Mouse (Mus musculus): ENCODE data around the gene Pdcd5.

Gene Pdcd5

DNA sequence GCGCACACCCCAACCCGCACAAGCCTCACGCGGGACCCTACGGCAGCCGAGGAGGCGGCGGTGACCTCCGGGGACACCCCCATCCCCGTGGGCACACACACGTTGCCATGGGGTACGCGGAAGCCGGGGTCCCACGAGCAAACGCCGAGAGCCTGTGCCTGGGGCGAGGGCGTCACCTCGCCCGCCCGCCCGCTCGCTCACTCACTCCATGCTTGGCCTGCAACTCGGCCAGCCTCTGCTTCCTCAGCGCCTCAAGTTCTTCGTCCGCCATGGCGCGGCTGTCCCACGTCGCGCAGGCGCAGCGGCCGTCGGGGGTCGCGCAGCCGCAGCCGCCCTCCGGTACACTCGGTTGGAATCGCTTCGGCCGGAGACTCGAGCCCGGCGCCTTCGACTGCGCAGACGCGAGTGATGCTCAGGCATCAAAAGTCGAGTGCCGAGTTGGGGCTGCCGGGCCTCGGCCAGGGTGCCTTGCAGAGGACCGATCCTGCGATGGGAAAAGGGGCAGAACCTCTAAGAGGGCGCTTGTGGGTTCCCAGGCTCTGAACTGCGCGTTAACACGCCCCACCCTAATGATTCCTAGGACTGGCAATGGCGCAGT, at the start of gene Pdcd5:
Gene Pdcd5 (minus strand): TSS at position 421 of the 598 bp plus-strand sequence.
- DNase-seq (ENCODE audit: low read depth): peak; percentile 97

DNA sequence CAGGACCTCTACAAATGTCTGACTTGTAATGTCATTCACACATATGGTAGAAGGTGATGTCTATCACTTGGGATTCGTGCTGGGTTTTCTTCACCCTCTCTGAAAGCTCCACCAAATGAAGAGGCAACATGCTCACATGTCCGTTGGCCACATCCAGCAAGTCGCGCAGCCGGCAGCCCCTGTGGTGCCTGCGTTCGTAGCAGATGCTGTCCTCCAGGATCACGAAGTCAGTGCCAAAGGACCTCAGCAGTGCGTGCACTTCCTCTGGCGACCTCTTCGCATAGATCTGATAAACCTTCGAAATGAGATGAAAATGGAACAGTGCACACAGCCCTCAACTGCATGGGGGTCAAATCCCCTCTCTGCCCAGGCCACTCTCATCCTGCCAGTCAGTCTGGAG, 45.3 kb upstream of the Pdcd5 start:
- DNase-seq (ENCODE audit: low read depth): no peak

DNA sequence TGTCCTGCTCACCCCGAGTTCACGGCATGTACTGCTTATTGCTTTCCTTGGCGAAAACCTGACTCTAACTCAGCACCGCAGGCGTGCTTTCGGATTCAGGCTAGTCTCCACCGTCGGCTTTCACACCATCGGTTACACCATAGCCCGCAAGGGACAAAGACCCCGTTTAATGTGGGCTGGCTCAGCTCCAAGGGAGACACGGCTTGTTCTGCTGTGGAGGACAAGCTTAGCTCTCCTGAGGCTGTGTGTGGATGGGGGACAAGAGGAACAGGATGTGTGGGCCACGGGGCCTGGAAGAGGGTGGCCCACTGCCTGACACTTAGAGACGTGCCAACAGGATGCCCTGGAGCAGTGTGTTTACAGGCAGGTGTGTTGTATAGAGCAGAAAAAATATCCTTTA, 44.8 kb upstream of the Pdcd5 start:
- no peak for DNase-seq (ENCODE audit: low read depth)

DNA sequence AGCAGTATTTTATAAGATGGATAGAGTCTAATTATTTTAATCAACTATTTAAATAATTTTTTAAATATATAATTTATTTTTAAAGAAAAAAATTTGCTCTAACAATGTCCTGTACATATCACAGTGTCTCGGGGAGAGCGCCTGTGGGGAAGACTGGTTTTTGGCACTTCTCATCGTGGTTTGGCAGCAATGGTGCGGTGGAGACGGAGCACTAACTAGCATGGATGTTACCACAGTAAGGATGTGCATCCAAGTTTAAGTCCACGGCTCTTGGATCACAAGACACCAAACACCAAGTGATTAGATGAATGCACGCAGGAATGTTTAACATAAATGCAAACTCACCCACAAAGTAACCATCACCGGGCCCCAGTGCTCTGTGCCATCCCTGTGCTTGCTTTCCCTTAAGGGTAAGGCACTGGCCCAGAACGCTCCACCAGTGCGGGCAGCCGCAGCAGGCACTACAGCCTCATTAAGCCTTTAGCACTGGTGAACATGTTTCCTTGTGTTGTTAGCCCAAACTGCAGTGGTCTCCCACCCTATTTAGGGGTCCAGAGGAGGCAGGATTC, 41.5 kb upstream of the Pdcd5 start:
- DNase-seq (ENCODE audit: low read depth): no peak

DNA sequence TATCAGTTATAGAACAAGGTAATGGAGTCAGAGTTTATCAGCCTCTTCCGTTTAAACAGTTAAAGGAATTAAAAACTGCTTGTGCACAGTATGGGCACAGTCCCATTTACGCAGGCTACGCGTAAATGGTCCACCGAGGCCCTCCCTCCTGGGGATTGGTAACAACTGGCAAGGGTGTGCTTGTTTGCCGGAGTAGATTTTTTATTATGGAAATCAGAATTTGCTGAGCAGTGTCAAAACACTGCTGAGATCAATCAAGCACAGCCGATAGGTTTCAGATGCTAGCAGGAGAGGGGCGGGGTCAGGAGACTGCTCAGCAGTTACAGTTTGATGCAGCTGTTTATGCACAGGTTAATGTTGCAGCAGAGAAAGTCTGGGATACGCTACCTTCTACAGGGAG, 41.0 kb upstream of the Pdcd5 start:
- DNase-seq (ENCODE audit: low read depth): no peak

DNA sequence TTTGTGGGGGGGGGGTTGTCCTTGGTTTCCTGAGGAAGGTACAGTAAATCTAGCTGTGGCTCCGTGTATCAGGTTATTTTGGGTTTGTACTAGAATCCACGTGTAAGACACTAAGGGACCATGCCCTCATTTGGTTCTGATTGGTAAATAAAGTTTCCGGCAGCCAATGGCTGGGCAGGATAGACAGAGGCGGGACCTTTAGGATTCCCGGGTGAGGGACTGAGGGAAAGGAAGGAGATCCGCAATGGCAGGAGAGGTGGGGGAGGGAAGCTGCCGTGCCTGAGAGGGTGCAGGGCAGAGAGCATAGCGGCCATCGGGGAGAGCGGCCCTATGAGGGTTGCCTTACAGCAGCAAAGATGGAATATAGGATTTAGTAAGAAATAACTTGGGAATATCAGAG, 39.9 kb upstream of the Pdcd5 start:
- no peak for DNase-seq (ENCODE audit: low read depth)

DNA sequence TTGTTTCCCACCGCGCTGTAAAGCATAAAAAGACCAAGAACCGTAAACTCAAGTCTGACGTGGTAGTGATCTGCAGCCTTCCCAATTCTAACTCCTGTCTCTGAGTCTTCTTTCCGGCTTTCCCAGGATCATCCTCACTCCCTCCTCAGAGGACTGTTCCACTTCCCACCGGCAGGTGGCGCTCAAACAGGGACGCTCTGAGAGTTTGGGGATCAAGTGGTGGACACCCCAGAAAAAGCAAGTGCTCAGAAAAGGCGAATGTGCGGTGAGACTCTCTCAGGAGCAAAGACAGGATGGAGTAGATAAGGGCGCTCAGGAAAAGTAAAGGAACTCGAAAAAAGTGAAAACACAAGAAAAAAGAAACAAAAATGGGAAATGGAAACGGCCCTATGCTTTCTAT, 39.4 kb upstream of the Pdcd5 start:
- DNase-seq (ENCODE audit: low read depth): peak; percentile 55

DNA sequence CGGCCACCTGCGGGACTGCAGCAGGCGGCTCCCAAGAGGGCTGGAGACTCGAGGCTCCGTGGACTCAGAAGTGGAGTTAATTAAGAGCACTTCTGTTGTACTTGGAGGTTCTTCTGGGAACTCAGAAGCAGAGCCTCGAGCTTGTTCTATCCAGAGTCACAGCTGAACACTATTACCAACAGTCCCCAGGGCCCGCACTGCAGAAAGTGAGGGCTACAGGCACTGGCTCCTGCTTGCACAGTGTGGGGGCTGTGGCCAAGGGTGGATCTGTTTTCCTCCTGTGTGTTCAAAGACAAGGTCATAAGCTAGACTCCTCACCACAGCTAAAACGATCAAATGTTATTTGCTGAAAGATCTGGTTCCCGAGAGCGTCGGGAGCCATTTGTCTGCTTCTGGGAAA, 38.9 kb upstream of the Pdcd5 start:
- no peak for DNase-seq (ENCODE audit: low read depth)

DNA sequence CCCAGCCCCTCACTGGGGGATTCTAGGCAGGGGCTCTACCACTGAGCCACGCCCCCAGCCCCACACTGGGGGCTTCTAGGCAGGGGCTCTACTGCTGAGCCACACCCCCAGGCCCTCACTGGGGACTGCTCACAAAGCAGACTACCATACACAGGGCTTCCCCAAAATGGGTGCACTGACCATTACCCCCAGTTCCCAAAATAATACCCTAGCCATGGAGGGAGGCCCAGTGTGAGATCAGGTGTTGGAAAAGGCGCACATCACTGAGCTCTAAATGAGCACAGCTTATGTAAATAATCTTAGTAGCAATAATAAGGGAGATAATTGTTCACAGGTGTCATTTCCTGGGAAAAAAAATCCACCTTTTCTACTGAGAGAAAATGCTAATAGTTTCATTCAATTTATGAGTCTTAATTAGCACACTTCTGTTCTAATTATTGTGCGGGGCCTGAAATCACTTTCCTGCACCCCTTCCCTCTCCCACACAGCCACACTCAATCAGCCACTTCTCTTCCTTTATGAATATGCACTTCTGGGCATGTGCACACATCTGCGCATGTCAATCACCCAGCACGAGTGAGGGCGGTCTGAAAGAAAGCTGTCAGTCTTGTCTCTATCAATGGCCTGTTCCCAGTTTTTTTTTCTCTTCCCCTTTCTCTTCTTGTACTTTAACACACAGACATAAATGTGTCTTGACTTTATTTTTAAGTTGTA, 36.2 kb upstream of the Pdcd5 start:
- no peak for DNase-seq (ENCODE audit: low read depth)

DNA sequence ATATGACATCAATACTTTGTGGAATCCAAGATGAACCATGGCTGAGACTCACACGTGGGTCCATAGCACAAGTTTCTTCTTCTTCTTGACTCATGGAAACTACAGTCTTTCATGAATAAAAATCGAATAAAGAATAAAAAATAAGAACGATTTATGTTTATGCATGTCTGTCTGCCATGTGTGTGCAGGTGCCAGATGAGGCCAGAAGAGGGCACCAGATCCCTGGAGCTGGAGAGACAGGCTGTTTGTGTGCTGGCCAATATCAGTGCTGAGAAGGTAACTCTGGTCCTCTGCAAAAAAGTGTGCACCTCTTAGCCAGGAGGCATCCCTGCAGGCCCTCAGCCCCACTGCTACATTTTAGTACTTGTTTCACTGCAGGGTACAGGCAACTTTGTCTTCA, 34.2 kb upstream of the Pdcd5 start:
- peak; percentile 21 for DNase-seq (ENCODE audit: low read depth)

DNA sequence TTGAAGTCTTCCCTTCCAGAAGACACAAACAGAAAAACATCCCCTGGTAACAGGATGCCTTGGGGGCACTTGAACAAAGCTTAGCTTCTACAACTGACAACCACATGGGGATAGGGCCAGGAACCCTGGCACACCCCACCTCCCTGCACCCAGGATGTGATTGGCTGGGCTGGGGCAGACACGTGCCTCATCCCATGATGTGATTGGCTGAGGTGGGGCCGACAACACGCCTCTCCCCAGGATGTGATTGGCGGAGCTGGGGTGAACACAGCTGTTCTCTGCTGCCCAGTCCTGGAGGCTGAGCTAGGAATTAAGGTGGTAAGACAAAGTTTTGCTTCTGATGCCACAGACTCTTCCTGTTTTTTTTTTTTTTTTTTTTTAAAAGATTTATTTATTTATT, 31.7 kb upstream of the Pdcd5 start:
- no peak for DNase-seq (ENCODE audit: low read depth)

DNA sequence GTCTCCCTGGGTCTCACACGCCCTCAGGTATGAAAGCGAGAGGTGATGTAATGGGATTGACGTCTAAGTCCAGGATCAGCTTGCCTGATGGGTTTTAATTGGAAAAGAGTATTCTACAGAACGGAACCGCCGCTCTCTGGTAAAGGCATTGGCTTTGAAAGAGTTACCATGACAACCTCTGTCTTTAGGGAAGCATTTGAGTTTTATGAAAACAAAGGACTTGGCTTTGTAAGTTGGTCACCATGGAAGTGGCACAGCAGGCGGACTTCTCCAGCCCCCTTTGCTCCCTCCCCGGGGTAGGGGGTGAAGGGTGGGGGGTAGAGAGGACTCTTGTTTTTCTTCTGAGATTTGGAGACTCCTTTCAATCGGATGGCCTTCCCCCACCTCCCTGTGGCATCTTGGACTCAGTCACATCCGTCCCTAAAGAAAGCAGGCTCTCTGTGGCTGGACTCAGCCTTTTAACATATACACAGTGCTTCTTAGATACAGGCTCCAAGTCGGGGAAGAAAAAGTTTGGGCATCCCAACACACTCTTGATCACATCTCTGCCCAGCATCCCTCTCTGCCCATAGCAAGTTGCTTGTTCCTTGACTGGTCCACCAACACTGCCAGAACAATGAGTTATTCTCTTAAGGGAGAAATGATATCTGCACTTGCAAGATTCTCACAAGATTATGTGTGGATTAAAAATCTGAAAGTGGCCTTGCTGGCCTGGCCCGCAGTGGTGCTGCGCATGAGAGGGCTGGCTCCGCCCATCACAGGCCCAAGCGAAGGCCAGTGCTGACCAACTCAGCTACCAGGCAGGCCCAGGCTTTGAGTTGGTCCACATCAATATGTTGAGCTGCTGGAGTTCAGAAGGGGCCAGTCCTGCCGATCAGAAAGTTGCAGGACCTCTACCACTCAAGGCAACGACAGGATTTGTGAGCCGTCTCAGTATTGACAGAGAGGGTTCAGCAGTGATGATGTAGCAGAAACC, 21.0 kb upstream of the Pdcd5 start:
- no peak for DNase-seq (ENCODE audit: low read depth)

DNA sequence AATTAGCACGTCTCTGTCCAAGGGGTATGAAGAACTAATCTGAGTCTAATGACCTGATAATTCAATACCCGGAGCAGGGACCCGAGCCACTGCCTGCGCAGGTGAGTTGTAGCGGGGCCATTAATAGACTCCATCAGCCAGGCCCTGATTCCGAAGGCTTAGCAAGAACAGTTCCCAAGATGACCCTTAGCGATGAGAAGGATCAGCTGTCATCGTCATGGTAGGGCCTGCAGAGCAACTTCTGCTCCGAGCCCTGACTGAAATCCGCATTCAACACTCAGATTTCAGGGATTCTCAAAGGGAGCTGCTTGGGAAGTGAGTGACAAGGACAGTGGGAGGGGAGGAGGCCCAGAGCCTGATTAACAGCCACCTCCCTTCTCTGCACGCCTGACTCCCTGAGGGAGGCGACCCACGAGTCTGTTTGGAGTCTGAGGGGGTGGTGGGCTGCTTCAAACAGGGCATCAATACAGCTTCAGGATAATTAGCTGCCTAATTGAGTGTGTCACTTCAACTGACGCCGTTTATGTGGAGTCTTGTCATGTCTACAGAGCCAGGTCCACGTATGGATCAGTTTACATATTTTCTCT, 16.6 kb upstream of the Pdcd5 start:
- DNase-seq (ENCODE audit: low read depth): no peak

DNA sequence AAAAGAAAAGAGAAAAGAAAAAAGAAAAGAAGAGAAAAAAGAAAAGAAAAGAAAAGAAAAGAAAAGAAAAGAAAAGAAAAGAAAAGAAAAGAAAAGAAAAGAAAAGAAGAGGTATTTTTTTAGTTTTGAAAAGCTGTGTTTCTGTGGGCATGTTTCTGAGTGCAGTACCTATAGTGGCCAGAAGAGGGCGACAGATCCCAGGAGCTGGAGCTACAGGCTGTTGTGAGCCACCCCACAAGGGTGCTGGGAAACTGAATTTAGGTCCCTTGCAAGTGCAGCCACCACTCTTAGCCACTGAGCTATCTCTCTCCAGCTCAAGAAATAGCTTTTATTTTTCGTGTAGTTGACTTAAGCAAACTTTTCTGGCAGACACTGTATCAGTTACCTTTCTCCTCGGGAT, 11.9 kb upstream of the Pdcd5 start:
- DNase-seq (ENCODE audit: low read depth): peak; percentile 70

DNA sequence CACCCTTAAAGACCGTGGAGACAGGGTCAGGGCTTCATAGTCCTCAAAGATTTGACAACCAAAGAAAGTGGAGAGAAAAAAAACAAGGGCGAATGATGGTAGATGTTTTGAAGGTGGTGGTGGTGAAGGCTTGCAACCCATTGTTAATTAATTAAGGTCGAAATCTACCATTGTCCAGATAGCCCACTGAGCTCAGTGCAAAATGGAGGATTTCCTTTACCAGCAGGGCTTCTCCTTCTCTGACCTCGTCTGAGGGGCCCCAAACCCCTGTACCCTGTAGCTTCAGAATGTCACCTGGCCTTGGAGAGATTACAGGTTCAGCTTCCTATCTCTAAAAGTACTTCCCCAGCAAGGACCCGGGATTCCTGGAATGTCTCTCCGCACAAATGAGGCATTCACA, 10.5 kb upstream of the Pdcd5 start:
- no peak for DNase-seq (ENCODE audit: low read depth)

DNA sequence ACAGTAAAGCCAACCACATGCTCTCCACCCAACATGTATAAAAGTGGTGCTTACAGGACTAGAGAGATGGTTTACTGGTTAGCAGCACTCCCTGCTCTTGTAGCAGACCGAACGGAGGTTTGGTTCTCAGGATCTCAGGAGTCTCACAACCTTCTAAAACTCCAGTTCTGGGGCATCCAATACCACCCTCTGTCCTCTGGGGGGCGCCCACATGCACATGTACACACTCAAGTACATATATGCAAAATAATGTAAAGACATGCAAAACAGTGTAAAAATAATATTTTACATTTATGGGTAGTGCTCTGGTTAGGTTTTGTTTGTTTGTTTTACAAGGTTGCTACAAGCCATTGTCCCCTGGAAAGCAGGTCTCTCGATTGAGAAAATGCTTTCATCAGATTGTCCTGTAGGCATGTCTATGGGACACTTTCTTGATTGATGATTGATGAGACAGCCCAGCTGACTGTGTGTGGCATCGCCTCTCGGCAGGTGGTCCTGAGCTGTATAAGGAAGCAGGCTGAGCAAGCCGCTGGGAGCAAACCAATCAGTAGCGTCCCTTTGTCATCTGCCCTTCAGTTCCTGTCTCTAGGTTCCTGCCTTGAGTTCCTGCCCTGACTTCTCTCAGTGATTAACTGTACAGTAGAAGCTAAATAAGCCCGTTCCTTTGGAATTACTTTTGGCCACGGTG, 4.4 kb upstream of the Pdcd5 start:
- DNase-seq (ENCODE audit: low read depth): peak; percentile 57

DNA sequence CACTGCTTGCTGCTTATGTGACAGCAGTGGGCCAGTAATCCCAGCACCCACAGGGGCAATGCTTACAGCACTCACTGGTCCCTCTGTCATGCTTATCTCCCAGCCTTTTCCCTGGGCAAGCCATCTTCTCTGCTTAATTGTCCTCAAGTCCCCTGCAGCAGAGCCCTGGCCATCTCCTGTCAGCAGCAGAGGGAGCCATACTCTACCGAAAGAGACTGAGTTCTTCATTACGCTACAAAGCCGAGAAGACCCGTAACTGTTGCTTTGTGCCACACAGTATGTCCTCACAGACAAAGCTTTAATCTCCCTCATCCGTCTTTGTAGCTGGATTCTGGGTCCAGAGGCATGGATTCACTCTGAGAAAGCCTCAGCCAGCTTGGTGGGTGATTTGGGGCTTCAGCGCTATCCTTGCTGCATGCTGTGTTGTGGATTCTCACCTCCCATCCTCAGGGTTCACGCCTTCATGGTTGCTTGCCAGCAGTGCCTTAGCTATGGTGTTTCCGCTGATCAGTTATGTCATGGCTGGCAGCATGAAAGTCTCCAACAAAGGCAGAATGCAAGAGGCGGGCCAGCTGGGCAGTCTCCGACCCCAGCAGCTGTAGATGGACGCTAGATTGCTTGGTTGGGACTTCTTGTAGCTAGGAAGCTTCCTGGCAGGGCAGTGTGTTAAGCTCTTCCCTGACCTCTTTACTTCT, 3.5 kb upstream of the Pdcd5 start:
- DNase-seq (ENCODE audit: low read depth): no peak

DNA sequence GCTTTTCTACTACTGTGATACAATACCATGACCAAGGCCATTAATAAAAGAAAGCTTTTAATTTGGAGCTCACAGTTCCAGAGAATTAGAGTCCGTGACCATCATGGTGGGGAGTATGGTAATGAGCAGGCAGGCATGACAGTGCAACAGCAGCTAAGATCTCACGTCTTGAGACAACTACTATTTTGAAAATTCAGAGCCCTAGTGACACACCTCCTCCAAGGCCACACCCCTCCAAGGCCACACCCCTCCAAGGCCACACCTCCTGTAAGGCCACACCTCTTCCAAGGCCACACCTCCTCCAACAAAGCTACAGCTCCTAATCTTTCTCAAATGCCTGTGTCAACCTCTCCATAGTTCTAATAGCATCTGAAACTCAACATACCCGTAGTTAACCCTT, 1.8 kb upstream of the Pdcd5 start:
- peak; percentile 75 for DNase-seq (ENCODE audit: low read depth)

DNA sequence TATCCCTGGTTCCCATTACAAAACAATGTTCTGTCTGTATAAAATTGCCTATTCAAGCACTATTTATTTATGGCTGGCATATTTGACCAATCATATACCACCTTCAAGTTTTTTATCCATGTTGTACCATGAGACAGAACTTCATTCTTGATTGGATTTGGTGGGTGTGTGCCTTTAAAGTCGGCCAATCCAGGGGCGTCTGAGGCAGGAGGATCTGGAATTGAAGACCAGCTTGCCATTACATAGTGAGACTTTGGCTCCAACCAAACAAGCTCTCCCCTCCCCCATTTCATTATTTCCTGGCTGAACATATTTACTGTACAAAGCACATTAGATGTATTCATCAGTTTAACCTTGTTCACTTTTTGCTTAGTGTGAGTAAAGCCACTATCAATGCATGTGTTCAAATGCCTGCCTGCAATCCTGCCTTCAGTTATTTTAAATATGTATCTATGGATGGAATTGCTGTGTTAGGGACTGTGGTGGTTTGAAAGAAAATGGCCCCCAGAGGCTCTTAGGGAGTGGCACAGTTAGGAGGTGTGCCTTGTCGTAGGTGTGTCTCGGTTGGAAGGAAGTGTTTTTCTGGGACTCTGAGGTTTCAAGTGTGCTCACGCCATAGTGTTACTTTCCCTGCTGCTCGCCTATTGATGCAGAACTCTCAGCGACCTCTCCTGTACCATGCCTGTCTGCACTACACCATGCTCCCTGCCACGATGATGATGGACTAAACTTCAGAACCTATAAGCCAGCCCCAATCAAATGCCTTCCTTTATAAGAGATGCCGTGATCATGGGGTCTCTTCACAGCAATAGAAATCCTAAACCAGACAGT, 1.1 kb upstream of the Pdcd5 start:
- DNase-seq (ENCODE audit: low read depth): peak; percentile 9
